Mouse (Mus musculus): ENCODE data around the gene Mier1. TPM values are rescaled to one million over a fixed set of nuclear protein-coding genes. Genes with fewer than 3 reads are reported as not detected.
A peak's percentile ranks its signal among the peaks of the same experiment; 100 is the strongest.

Gene Mier1
- polyA plus RNA-seq, 1 experiment = 78.0 TPM

DNA sequence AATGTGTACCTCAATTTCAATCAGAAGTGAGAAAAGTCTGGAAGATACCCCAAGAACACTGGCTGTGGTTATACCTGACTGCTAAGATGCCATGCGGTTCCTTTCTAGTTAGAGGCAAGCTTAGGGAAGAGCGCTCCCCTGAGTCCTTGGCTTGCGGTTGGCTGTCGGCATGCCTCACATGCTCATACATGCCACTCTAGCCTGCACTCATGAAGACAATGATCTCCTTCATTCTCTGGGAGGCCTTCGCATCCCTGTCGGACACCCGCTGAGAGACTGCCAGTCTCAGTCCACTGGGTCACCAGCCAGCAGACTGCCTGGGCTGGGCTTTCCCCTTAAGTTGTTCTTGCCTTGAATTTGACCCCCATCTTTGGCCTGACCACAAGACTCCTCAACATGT, 59.8 kb downstream of the Mier1 start:
- Histone ChIP-seq H3K4me3 (replicated peaks; ENCODE audit: control insufficient read depth, low read depth, low read length) (no peak overlapping the region), H3K4me1 (ENCODE audit: control insufficient read depth, insufficient read depth, low read length) (no peaks in the 10 kb centered on the region), H3K27ac (ENCODE audit: control insufficient read depth, insufficient read depth, low read depth, low read length, poor library complexity) (no peak overlapping the region)
- TF ChIP-seq POLR2A (IDR thresholded peaks at IDR 0.05; ENCODE audit: borderline replicate concordance, control insufficient read depth, low read depth, low read length) (no peak), CTCF (IDR thresholded peaks at IDR 0.05; ENCODE audit: control insufficient read depth, insufficient read depth, low read length) (no peak)
- 96% methylated on average over 7 of the region's 7 CpGs for WGBS

DNA sequence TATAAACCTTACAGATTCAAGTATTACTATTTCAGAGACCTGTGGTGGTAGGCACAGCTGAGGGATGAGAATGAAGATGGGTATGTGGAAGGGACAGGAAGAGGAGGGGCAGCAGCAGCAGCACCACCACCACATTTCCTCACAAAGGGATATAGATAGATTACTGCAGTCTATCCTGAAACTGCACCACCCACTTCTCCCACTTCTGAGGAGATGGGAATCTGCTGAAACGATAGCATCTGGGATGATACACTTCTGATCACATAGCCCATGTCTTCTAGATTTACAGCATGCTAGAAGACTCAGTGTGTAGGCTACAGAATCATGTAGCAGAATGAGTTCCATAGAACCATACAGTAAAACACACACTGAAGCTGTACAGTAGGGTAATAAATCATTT, 63.5 kb downstream of the Mier1 start:
- WGBS = 92% methylated on average over 1 of the region's 1 CpGs
- TF ChIP-seq POLR2A (IDR thresholded peaks at IDR 0.05; ENCODE audit: borderline replicate concordance, control insufficient read depth, low read depth, low read length) (no peak), CTCF (IDR thresholded peaks at IDR 0.05; ENCODE audit: control insufficient read depth, insufficient read depth, low read length) (no peak)
- H3K4me1 ChIP-seq (ENCODE audit: control insufficient read depth, insufficient read depth, low read length) = no peaks in the 10 kb centered on the region
- H3K27ac ChIP-seq (ENCODE audit: control insufficient read depth, insufficient read depth, low read depth, low read length, poor library complexity) = no peak overlapping the region
- no peak overlapping the region for H3K4me3 ChIP-seq (replicated peaks; ENCODE audit: control insufficient read depth, low read depth, low read length)

- Histone ChIP-seq H3K4me3 (replicated peaks; ENCODE audit: control insufficient read depth, low read depth, low read length) (no peak overlapping the region), H3K27ac (ENCODE audit: control insufficient read depth, insufficient read depth, low read depth, low read length, poor library complexity) (no peak overlapping the region), H3K4me1 (ENCODE audit: control insufficient read depth, insufficient read depth, low read length) (no peaks in the 10 kb centered on the region)
- TF ChIP-seq CTCF (IDR thresholded peaks at IDR 0.05; ENCODE audit: control insufficient read depth, insufficient read depth, low read length) = no peak
- TF ChIP-seq POLR2A (IDR thresholded peaks at IDR 0.05; ENCODE audit: borderline replicate concordance, control insufficient read depth, low read depth, low read length) = no peak
- WGBS = 79% methylated on average over 7 of the region's 7 CpGs
Measured at GRCm38 (mm10) chr4:103178635-103179318, 64.6 kb downstream of the Mier1 start.

GRCm38 (mm10) chr4:103179581-103179980, 65.4 kb downstream of the Mier1 start:
- TF ChIP-seq POLR2A (IDR thresholded peaks at IDR 0.05; ENCODE audit: borderline replicate concordance, control insufficient read depth, low read depth, low read length) (no peak), CTCF (IDR thresholded peaks at IDR 0.05; ENCODE audit: control insufficient read depth, insufficient read depth, low read length) (no peak)
- no peaks in the 10 kb centered on the region for H3K4me1 ChIP-seq (ENCODE audit: control insufficient read depth, insufficient read depth, low read length)
- WGBS = 83% methylated on average over 3 of the region's 3 CpGs
- H3K4me3 ChIP-seq (replicated peaks; ENCODE audit: control insufficient read depth, low read depth, low read length) = no peak overlapping the region
- no peak overlapping the region for H3K27ac ChIP-seq (ENCODE audit: control insufficient read depth, insufficient read depth, low read depth, low read length, poor library complexity)

GRCm38 (mm10) chr4:103180300-103180888, 66.2 kb downstream of the Mier1 start:
- H3K27ac ChIP-seq (ENCODE audit: control insufficient read depth, insufficient read depth, low read depth, low read length, poor library complexity) = no peak overlapping the region
- H3K4me1 ChIP-seq (ENCODE audit: control insufficient read depth, insufficient read depth, low read length) = no peaks in the 10 kb centered on the region
- H3K4me3 ChIP-seq (replicated peaks; ENCODE audit: control insufficient read depth, low read depth, low read length) = no peak overlapping the region
- WGBS = 88% methylated on average over 8 of the region's 8 CpGs
- TF ChIP-seq CTCF (IDR thresholded peaks at IDR 0.05; ENCODE audit: control insufficient read depth, insufficient read depth, low read length) (no peak), POLR2A (IDR thresholded peaks at IDR 0.05; ENCODE audit: borderline replicate concordance, control insufficient read depth, low read depth, low read length) (no peak)

- 83% methylated on average over 8 of the region's 8 CpGs for WGBS
- no peak overlapping the region for H3K27ac ChIP-seq (ENCODE audit: control insufficient read depth, insufficient read depth, low read depth, low read length, poor library complexity)
Measured at GRCm38 (mm10) chr4:103188786-103189640, 74.8 kb downstream of the Mier1 start.

DNA sequence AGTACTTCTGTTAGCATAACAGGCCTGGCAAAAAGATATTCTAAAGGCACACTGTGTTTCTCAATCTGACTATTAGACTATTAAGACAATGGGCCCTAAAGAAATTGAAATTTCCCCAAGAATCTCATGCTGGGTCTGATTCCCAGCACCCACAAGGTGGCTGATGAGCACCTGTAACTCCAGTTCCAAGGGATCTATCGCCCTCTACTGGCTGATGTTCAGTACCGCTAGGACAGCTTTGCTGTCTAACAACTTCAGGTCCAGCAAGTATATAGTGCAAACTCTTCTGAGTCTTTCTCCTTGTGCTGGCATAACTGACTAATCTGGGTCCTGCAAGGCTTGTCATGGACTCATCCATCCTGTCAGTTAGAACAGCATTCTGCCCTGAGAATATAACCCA, 78.2 kb downstream of the Mier1 start:
- 89% methylated on average over 2 of the region's 2 CpGs for WGBS

More at GRCm38 (mm10) chr4:103188786-103189640, 74.8 kb downstream of the Mier1 start:
- Histone ChIP-seq H3K4me1 (ENCODE audit: control insufficient read depth, insufficient read depth, low read length) (peaks cover 1% of the 10 kb centered on the region), H3K4me3 (replicated peaks; ENCODE audit: control insufficient read depth, low read depth, low read length) (no peak overlapping the region)
- TF ChIP-seq CTCF (IDR thresholded peaks at IDR 0.05; ENCODE audit: control insufficient read depth, insufficient read depth, low read length) (no peak), POLR2A (IDR thresholded peaks at IDR 0.05; ENCODE audit: borderline replicate concordance, control insufficient read depth, low read depth, low read length) (no peak)

DNA sequence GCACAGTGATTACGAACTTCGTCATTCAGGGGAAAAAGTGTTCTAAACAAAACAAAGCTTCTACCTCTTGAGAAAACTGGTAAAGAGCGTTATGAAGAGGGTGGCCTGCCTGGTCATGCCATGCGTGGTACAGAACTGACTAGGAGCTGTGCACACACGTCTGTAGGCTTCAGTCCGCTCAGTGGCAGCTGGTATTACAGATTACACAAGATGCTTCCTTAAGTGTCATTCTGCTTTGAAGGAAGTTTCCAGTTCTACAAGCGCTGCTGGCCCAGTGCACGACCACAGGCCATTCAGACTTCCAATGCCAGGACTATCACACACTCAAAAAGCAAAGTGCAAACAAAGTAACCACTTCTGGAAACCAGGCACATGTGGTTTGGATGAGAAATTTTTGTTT, 83.2 kb downstream of the Mier1 start:
- WGBS = 62% methylated on average over 8 of the region's 8 CpGs
- Histone ChIP-seq H3K4me3 (replicated peaks; ENCODE audit: control insufficient read depth, low read depth, low read length) (no peak overlapping the region), H3K27ac (ENCODE audit: control insufficient read depth, insufficient read depth, low read depth, low read length, poor library complexity) (no peak overlapping the region), H3K4me1 (ENCODE audit: control insufficient read depth, insufficient read depth, low read length) (no peaks in the 10 kb centered on the region)
- no peak for TF ChIP-seq CTCF (IDR thresholded peaks at IDR 0.05; ENCODE audit: control insufficient read depth, insufficient read depth, low read length)
- TF ChIP-seq POLR2A (IDR thresholded peaks at IDR 0.05; ENCODE audit: borderline replicate concordance, control insufficient read depth, low read depth, low read length) = no peak

More for the DNA sequence above, 78.2 kb downstream of the Mier1 start:
- H3K4me1 ChIP-seq (ENCODE audit: control insufficient read depth, insufficient read depth, low read length) = peaks cover 1% of the 10 kb centered on the region
- no peak overlapping the region for H3K4me3 ChIP-seq (replicated peaks; ENCODE audit: control insufficient read depth, low read depth, low read length)
- TF ChIP-seq POLR2A (IDR thresholded peaks at IDR 0.05; ENCODE audit: borderline replicate concordance, control insufficient read depth, low read depth, low read length) (no peak), CTCF (IDR thresholded peaks at IDR 0.05; ENCODE audit: control insufficient read depth, insufficient read depth, low read length) (0 out of 2 replicates have a peak, but pooled peaks have one; percentile 9)
- H3K27ac ChIP-seq (ENCODE audit: control insufficient read depth, insufficient read depth, low read depth, low read length, poor library complexity) = no peak overlapping the region
